Mouse (Mus musculus) small intestine, adult 2 months (tissue): ENCODE results near the gene Rhox13.

Source experiments
- CTCF ChIP-seq: fragments of 200-500 bp; IDR thresholded peaks from 2 replicates; pipeline ENCODE4 v1.5.1; 2012; ENCODE audit warnings: low read depth, mild to moderate bottlenecking, control low read depth, inconsistent platforms, low read length, moderate library complexity, mixed read lengths; ENCODE audit not compliant: insufficient replicate concordance, insufficient read length; ENCODE audit errors: extremely low read depth
- POLR2A ChIP-seq: fragments of 200-500 bp; IDR thresholded peaks from 2 replicates; pipeline ENCODE4 v1.6.1; 2012; ENCODE audit warnings: low read depth, mild to moderate bottlenecking, control low read depth, inconsistent platforms, low read length, moderate library complexity

GRCm38 (mm10) chrX:38166064-38166463 lies 45.0 kb downstream of the Rhox13 start:
- TF ChIP-seq POLR2A (no peak), CTCF (no peak)
